Mouse (Mus musculus) forebrain, embryonic 14.5 days (tissue): ENCODE results near the gene Dhdds. TPM values are rescaled to one million over a fixed set of nuclear protein-coding genes. Genes with fewer than 3 reads are reported as not detected.

Experiments
- ATAC-seq: fragments of 200-750 bp; cut with Nextera tagmentation; 2 replicates; pipeline ENCODE4 v1.8.0; 2017; ENCODE audit warnings: mild to moderate bottlenecking, moderate library complexity
- DNase-seq: peaks from one replicate; pipeline ENCODE4 v3.0.0-alpha.2; 2015; ENCODE audit warnings: low spot score
- H3K27ac ChIP-seq: fragments of 300-500 bp; sonication (generic); 2 replicates; pipeline ENCODE4 v1.5.1; 2014; ENCODE audit warnings: low read depth, mild to moderate bottlenecking, control low read depth, low read length, moderate library complexity
- H3K27me3 ChIP-seq: fragments of 300-500 bp; sonication (generic); replicated peaks from 2 replicates; pipeline ENCODE4 v1.6.1; 2014; ENCODE audit warnings: low read length, control low read depth, mixed read lengths; ENCODE audit not compliant: control insufficient read depth, insufficient read depth
- H3K36me3 ChIP-seq: fragments of 300-500 bp; sonication (generic); 2 replicates; pipeline ENCODE4 v1.6.1; 2014; ENCODE audit warnings: low read length, control low read depth; ENCODE audit not compliant: control insufficient read depth, insufficient read depth
- H3K4me1 ChIP-seq: fragments of 300-500 bp; sonication (generic); 2 replicates; pipeline ENCODE4 v1.6.1; 2014; ENCODE audit warnings: antibody characterized with exemption, low read length, control low read depth; ENCODE audit not compliant: control insufficient read depth, insufficient read depth
- H3K4me2 ChIP-seq: fragments of 300-500 bp; sonication (generic); 2 replicates; pipeline ENCODE4 v1.6.1; 2014; ENCODE audit warnings: mild to moderate bottlenecking, control low read depth, low read length
- H3K4me3 ChIP-seq: fragments of 300-500 bp; sonication (generic); 2 replicates; pipeline ENCODE4 v1.5.1; 2014; ENCODE audit warnings: low read depth, low read length, control low read depth
- H3K9ac ChIP-seq: fragments of 300-500 bp; sonication (generic); 2 replicates; pipeline ENCODE4 v1.6.1; 2014; ENCODE audit warnings: mild to moderate bottlenecking, low read length, control low read depth, moderate library complexity
- H3K9me3 ChIP-seq: fragments of 300-500 bp; sonication (generic); replicated peaks from 2 replicates; pipeline ENCODE4 v1.6.1; 2016; ENCODE audit warnings: low read length, control low read depth, mixed read lengths; ENCODE audit not compliant: control insufficient read depth
- WGBS: fragments of 180-500 bp; shearing (Covaris S2); extraction: QIAGEN DNeasy Blood & Tissue Kit; methylation state at CpG from one replicate; pipeline ENCODE4 v1.1.7; 2014; 5-methylcytosine and 5-hydroxymethylcytosine counted together
- polyA plus RNA-seq: library from polyadenylated mRNA; unstranded; fragments of >200 nt; fragmentation: Nextera tagmentation; extraction: Ambion mirVana; gene quantifications from 2 replicates; pipeline ENCODE4 v1.2.1, GENCODE M21; 2014

Dhdds gene
- polyA plus RNA-seq, 1 experiment from 2014 or later: 52.7 TPM

DNA sequence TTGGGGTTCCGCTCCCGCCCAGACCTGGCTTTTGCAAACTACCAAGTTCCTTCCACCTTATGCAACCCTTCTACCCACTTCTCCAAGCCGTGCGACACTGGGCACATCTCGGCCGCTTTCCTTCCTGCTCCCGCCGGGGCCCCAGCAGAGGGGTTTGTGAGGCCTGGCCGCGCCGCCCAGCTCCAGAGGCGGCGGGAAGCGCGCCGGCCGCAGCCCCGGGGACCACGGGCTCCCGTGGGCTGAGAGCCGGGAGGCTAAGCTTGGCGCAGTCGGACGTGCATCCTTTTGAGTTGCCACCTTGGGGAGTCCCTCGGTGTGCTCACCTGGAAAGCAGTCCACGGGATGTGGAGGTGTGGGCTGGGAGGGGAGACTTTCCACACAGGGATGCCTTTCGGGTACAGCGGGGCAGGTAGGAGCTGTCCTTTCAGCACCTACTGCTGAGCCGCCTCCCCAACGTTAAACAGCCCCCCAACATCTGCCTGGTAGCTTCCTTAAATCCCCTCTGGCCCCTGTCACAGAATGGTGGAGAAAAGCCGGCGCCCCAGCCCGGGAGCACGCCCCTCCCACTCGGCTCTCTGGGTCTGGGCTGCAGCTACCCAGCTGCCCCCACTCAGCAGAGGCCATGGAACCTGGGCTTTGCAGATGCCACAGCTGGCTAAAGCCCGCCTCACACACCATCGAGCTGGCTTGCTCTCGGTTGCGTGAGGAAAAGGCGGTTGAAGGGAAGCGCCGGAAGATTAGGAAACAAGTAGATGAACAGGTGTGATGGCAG lies 32.4 kb downstream of the Dhdds start, which contains the start of gene Hmgn2:
TSS of gene Hmgn2 (minus strand) at position 501 of the 772 bp plus-strand sequence.
- H3K4me1 ChIP-seq: peaks cover 42% of the 10 kb centered on the region
- H3K36me3 ChIP-seq: peaks cover 33% of the 10 kb centered on the region
- peak within 1 kb of the TSS; percentile 96 for H3K9ac ChIP-seq
- peak within 1 kb of the TSS; percentile 71 for H3K4me2 ChIP-seq
- peak; percentile 35 for ATAC-seq
- DNase-seq: peak; percentile 63
- H3K9me3 ChIP-seq: no peaks in the 10 kb centered on the region
- peak within 1 kb of the TSS; percentile 76 for H3K4me3 ChIP-seq
- H3K27me3 ChIP-seq: no peaks in the 10 kb centered on the region
- WGBS: under 1% methylated on average over 40 of the region's 42 CpGs
- peak within 1 kb of the TSS; percentile 99 for H3K27ac ChIP-seq

- Histone ChIP-seq H3K9me3 (no peaks in the 10 kb centered on the region), H3K9ac (peak overlapping the region; percentile 96), H3K4me1 (peaks cover 42% of the 10 kb centered on the region), H3K4me2 (peak overlapping the region; percentile 71), H3K27me3 (no peaks in the 10 kb centered on the region), H3K36me3 (peaks cover 36% of the 10 kb centered on the region), H3K4me3 (peak overlapping the region; percentile 76), H3K27ac (peak overlapping the region; percentile 99)
- WGBS: 0% methylated on average over 25 of the region's 29 CpGs
- peak; percentile 81 for ATAC-seq
- DNase-seq: peak; percentile 99
These were observed 32.9 kb downstream of the Dhdds start for GRCm38 (mm10) chr4:133967866-133968149.

GRCm38 (mm10) chr4:133967138-133967865 lies 33.4 kb downstream of the Dhdds start:
- peak overlapping the region; percentile 76 for H3K4me3 ChIP-seq
- H3K4me1 ChIP-seq: peaks cover 42% of the 10 kb centered on the region

DNA sequence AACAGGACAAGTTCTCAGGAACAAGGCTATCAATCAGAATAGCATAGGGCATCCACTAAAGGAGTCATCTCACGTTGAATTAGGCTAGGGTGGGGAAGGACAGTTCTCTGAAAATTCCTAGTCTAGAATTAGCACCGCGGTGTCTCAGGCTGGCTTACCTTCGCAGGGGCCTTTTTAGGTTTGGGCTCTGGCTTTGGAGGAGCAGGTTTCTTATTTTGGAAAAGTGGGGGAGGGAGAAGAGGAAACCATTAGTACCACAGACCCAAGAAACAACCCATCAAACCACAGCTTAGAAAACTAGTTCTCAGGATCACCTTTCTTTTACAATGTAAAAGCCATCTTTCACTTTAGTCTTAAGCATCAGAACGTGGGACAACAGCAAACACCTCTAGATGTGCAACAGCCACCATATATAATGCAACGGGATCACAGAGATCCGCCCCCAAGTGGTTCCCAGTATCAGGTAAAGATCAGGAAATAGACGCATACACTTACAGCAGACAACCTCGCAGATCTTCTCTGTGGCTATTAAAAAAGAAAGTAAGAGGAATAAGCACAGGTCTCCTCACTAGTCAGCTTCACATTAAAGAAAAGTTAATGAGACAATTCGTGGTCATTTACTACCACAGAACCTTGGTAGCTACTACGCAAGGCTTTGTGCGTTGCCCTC lies 34.3 kb downstream of the Dhdds start:
- Histone ChIP-seq H3K4me2 (peak overlapping the region; percentile 71), H3K9ac (peak overlapping the region; percentile 96), H3K9me3 (no peaks in the 10 kb centered on the region), H3K27ac (peak overlapping the region; percentile 99; the same call in 1 of the 2 replicates), H3K4me3 (peak overlapping the region; percentile 76), H3K4me1 (peaks cover 42% of the 10 kb centered on the region), H3K27me3 (no peaks in the 10 kb centered on the region), H3K36me3 (peaks cover 39% of the 10 kb centered on the region)
- 46% methylated on average over 12 of the region's 12 CpGs for WGBS
- DNase-seq (no peak), ATAC-seq (no peak)

More at GRCm38 (mm10) chr4:133967138-133967865, 33.4 kb downstream of the Dhdds start:
- Histone ChIP-seq H3K36me3 (peaks cover 39% of the 10 kb centered on the region), H3K4me2 (peak overlapping the region; percentile 71), H3K27me3 (no peaks in the 10 kb centered on the region), H3K9me3 (no peaks in the 10 kb centered on the region), H3K9ac (peak overlapping the region; percentile 96), H3K27ac (peak overlapping the region; percentile 99)
- under 1% methylated on average over 64 of the region's 101 CpGs for WGBS
- peak; percentile 61 for ATAC-seq
- DNase-seq: peak; percentile 98

GRCm38 (mm10) chr4:133962566-133962965 lies 38.2 kb downstream of the Dhdds start:
- peaks cover 39% of the 10 kb centered on the region for H3K36me3 ChIP-seq
- H3K4me1 ChIP-seq: peaks cover 12% of the 10 kb centered on the region
- WGBS: 84% methylated on average over 7 of the region's 7 CpGs
- no peak overlapping the region for H3K27ac ChIP-seq
- no peak overlapping the region for H3K9ac ChIP-seq
- no peaks in the 10 kb centered on the region for H3K27me3 ChIP-seq
- DNase-seq (no peak), ATAC-seq (no peak)
- no peak overlapping the region for H3K4me2 ChIP-seq
- H3K9me3 ChIP-seq: no peaks in the 10 kb centered on the region
- no peak overlapping the region for H3K4me3 ChIP-seq

DNA sequence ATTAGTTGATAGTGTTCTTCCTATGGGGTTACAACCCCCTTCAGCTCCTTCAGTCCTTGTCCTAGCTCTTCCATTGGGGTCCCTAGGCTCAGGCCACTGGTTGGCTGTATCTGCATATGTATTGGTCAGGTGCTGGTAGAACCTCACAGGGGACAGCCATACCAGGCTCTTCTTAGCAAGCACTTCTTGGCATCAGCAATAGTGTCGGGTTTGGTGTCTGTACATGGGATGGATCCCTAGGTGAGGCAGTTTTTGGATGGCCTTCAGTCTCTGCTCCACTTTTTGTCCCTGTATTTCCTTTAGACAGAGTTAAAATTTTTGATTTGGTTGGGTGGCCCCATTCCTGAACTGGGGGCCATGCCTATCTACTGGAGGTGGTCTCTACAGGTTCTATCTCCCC lies 41.8 kb downstream of the Dhdds start:
- 100% methylated on average over 1 of the region's 1 CpGs for WGBS
- no peak for DNase-seq
- ATAC-seq: no peak
- H3K4me1 ChIP-seq: no peaks in the 10 kb centered on the region
- H3K9ac ChIP-seq: no peak overlapping the region
- H3K36me3 ChIP-seq: peaks cover 15% of the 10 kb centered on the region
- no peaks in the 10 kb centered on the region for H3K27me3 ChIP-seq
- H3K9me3 ChIP-seq: no peaks in the 10 kb centered on the region
- H3K4me3 ChIP-seq: no peak overlapping the region
- H3K27ac ChIP-seq: no peak overlapping the region
- H3K4me2 ChIP-seq: no peak overlapping the region

- H3K27ac ChIP-seq: no peak overlapping the region
- WGBS: 80% methylated on average over 4 of the region's 4 CpGs
- H3K36me3 ChIP-seq: no peaks in the 10 kb centered on the region
- no peak overlapping the region for H3K4me3 ChIP-seq
- H3K9me3 ChIP-seq: no peaks in the 10 kb centered on the region
- ATAC-seq (no peak), DNase-seq (no peak)
- no peak overlapping the region for H3K9ac ChIP-seq
- no peaks in the 10 kb centered on the region for H3K27me3 ChIP-seq
- H3K4me1 ChIP-seq: no peaks in the 10 kb centered on the region
- H3K4me2 ChIP-seq: no peak overlapping the region
These were observed 44.4 kb downstream of the Dhdds start for GRCm38 (mm10) chr4:133956358-133956757.

- H3K36me3 ChIP-seq: no peaks in the 10 kb centered on the region
- H3K27ac ChIP-seq: no peak overlapping the region
- WGBS: 64% methylated on average over 4 of the region's 4 CpGs
- H3K4me3 ChIP-seq: no peak overlapping the region
- ATAC-seq (no peak), DNase-seq (no peak)
- H3K9me3 ChIP-seq: peaks cover 4% of the 10 kb centered on the region; the same call in 1 of the 2 replicates
- no peak overlapping the region for H3K4me2 ChIP-seq
- H3K9ac ChIP-seq: no peak overlapping the region
- no peaks in the 10 kb centered on the region for H3K27me3 ChIP-seq
- H3K4me1 ChIP-seq: no peaks in the 10 kb centered on the region
These were observed 54.0 kb downstream of the Dhdds start for GRCm38 (mm10) chr4:133946736-133947135.
